12 mouse cellular contexts compared by ENCODE assay signal in the genomic region with DNA sequence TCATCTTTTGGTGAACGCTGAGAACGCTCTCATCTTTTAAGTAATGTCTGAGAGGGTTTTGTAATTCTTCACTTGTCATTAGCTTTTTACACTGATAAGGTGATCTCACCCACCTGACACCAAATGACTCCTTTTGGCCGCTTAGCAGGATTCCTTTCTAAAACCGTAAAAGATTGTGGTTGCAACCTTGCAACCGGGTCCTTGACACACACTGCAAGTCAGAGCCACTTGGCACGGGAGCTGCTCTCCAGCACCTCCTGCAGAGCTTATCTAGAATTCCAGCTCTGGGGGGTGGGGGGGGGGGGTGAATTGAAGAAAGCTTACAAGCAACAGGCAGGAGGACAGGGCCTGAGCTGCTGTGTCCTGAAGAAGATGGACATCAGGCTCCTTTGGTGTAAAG.
"Had no signal": no experiment of that assay in that cellular context is flagged by ENCODE, and none has a peak within 500 bp of the region (broad histone marks: within the 10 kb centered on the region; RNA-seq: fewer than 3 reads in every experiment).

No protein-coding gene starts in this region.

- H3K9ac ChIP-seq: limb, embryonic 13.5 days; liver, embryonic 14.5 days; midbrain, embryonic 12.5 days; neural tube, embryonic 13.5 days had no signal

- H3K27me3 ChIP-seq: limb, embryonic 13.5 days; midbrain, embryonic 12.5 days; neural tube, embryonic 13.5 days had no signal

- DNase-seq: kidney, postnatal 14 days; left cerebral cortex, postnatal 4 days; lung, adult 18-20 months; right cerebral cortex, adult 18-20 months; right cerebral cortex, postnatal 25 days; thymus, postnatal 14 days had no signal

- H3K9me3 ChIP-seq: limb, embryonic 13.5 days; midbrain, embryonic 12.5 days; neural tube, embryonic 13.5 days had no signal

- H3K4me1 ChIP-seq: limb, embryonic 13.5 days; midbrain, embryonic 12.5 days; neural tube, embryonic 13.5 days had no signal

- H3K4me2 ChIP-seq: limb, embryonic 13.5 days; midbrain, embryonic 12.5 days; neural tube, embryonic 13.5 days had no signal

- H3K4me3 ChIP-seq: limb, embryonic 13.5 days; midbrain, embryonic 12.5 days; neural tube, embryonic 13.5 days had no signal

- H3K27ac ChIP-seq: limb, embryonic 13.5 days; liver, embryonic 14.5 days; midbrain, embryonic 12.5 days; neural tube, embryonic 13.5 days; stomach, postnatal 0 days had no signal

- ATAC-seq: midbrain, embryonic 16.5 days had no signal

- H3K36me3 ChIP-seq: limb, embryonic 13.5 days; midbrain, embryonic 12.5 days; neural tube, embryonic 13.5 days had no signal
